Mouse (Mus musculus): ENCODE data around the gene Slc4a11. TPM values are rescaled to one million over a fixed set of nuclear protein-coding genes. Genes with fewer than 3 reads are reported as not detected.
A peak's percentile ranks its signal among the peaks of the same experiment; 100 is the strongest.

The Slc4a11 gene
- polyA plus RNA-seq, 1 experiment from 2014 or later: 0.11 TPM

- ATAC-seq (ENCODE audit: insufficient number of reproducible peaks, insufficient read depth, low FRiP score, low read depth): peak; percentile 95
- Histone ChIP-seq H3K27ac (replicated peaks in 1 of 2; ENCODE audit: control insufficient read depth in 1 of 2, insufficient read depth in 1 of 2, low read depth in 2 of 2, low read length in 2 of 2) (no peak within 1 kb of the TSS), H3K36me3 (ENCODE audit: control insufficient read depth, insufficient read depth, low read length) (no peaks in the 10 kb centered on the region), H3K27me3 (ENCODE audit: control insufficient read depth, insufficient read depth, low read length) (peaks cover 19% of the 10 kb centered on the region), H3K9ac (ENCODE audit: low read length) (peak within 1 kb of the TSS; percentile 80), H3K9me3 (ENCODE audit: control insufficient read depth, low read length) (no peaks in the 10 kb centered on the region), H3K4me1 (ENCODE audit: control insufficient read depth in 2 of 2, insufficient read depth in 2 of 2, low read length in 2 of 2) (peaks cover 3 to 4% of the 10 kb centered on the region in 2 experiments; a peak in 2 of 4 replicates), H3K4me3 (ENCODE audit: control insufficient read depth in 1 of 2, insufficient read depth in 1 of 2, low read depth in 1 of 2, low read length in 2 of 2) (peak within 1 kb of the TSS; percentile 64 to 82), H3K4me2 (ENCODE audit: low read length) (peak within 1 kb of the TSS; percentile 99)
- 3% methylated on average over 39 of the region's 40 CpGs for WGBS
Observed at GRCm38 (mm10) chr2:130642684-130643369, 54.5 kb downstream of the Slc4a11 start, which contains the start of gene Lzts3. Lzts3 (minus strand) TSS chr2:130642803.

- ATAC-seq (ENCODE audit: insufficient number of reproducible peaks, insufficient read depth, low FRiP score, low read depth): peak; percentile 37
- under 1% methylated on average over 14 of the region's 27 CpGs for WGBS
- Histone ChIP-seq H3K9ac (ENCODE audit: low read length) (peak overlapping the region; percentile 80), H3K36me3 (ENCODE audit: control insufficient read depth, insufficient read depth, low read length) (no peaks in the 10 kb centered on the region), H3K4me1 (ENCODE audit: control insufficient read depth in 2 of 2, insufficient read depth in 2 of 2, low read length in 2 of 2) (peaks cover 3 to 4% of the 10 kb centered on the region in 2 experiments; a peak in 2 of 4 replicates), H3K9me3 (ENCODE audit: control insufficient read depth, low read length) (no peaks in the 10 kb centered on the region), H3K4me2 (ENCODE audit: low read length) (peak overlapping the region; percentile 99), H3K27ac (replicated peaks in 1 of 2; ENCODE audit: control insufficient read depth in 1 of 2, insufficient read depth in 1 of 2, low read depth in 2 of 2, low read length in 2 of 2) (no peak overlapping the region), H3K4me3 (ENCODE audit: control insufficient read depth in 1 of 2, insufficient read depth in 1 of 2, low read depth in 1 of 2, low read length in 2 of 2) (peak overlapping the region; percentile 64 to 82), H3K27me3 (ENCODE audit: control insufficient read depth, insufficient read depth, low read length) (peaks cover 25% of the 10 kb centered on the region)
Observed at GRCm38 (mm10) chr2:130642197-130642660, 55.1 kb downstream of the Slc4a11 start.

GRCm38 (mm10) chr2:130641351-130642025 lies 55.8 kb downstream of the Slc4a11 start:
- Histone ChIP-seq H3K4me3 (ENCODE audit: control insufficient read depth in 1 of 2, insufficient read depth in 1 of 2, low read depth in 1 of 2, low read length in 2 of 2) (0 out of 4 replicates have a peak overlapping the region, but pooled peaks of 1 of the 2 experiments have one; percentile 64), H3K27me3 (ENCODE audit: control insufficient read depth, insufficient read depth, low read length) (peaks cover 32% of the 10 kb centered on the region)
- ATAC-seq (ENCODE audit: insufficient number of reproducible peaks, insufficient read depth, low FRiP score, low read depth): no peak

GRCm38 (mm10) chr2:130639276-130639675 lies 58.0 kb downstream of the Slc4a11 start:
- no peak overlapping the region for H3K27ac ChIP-seq (replicated peaks in 1 of 2; ENCODE audit: control insufficient read depth in 1 of 2, insufficient read depth in 1 of 2, low read depth in 2 of 2, low read length in 2 of 2)
- H3K4me2 ChIP-seq (ENCODE audit: low read length): no peak overlapping the region
- H3K4me1 ChIP-seq (ENCODE audit: control insufficient read depth in 2 of 2, insufficient read depth in 2 of 2, low read length in 2 of 2): peaks cover 10 to 23% of the 10 kb centered on the region in 2 experiments; a peak in 3 of 4 replicates
- no peak for ATAC-seq (ENCODE audit: insufficient number of reproducible peaks, insufficient read depth, low FRiP score, low read depth)
- 70% methylated on average over 6 of the region's 6 CpGs for WGBS
- no peak overlapping the region for H3K9ac ChIP-seq (ENCODE audit: low read length)
- H3K4me3 ChIP-seq (ENCODE audit: control insufficient read depth in 1 of 2, insufficient read depth in 1 of 2, low read depth in 1 of 2, low read length in 2 of 2): no peak overlapping the region
- peaks cover 54% of the 10 kb centered on the region for H3K27me3 ChIP-seq (ENCODE audit: control insufficient read depth, insufficient read depth, low read length)
- H3K9me3 ChIP-seq (ENCODE audit: control insufficient read depth, low read length): no peaks in the 10 kb centered on the region
- H3K36me3 ChIP-seq (ENCODE audit: control insufficient read depth, insufficient read depth, low read length): no peaks in the 10 kb centered on the region

More at GRCm38 (mm10) chr2:130641351-130642025, 55.8 kb downstream of the Slc4a11 start:
- no peak overlapping the region for H3K27ac ChIP-seq (replicated peaks in 1 of 2; ENCODE audit: control insufficient read depth in 1 of 2, insufficient read depth in 1 of 2, low read depth in 2 of 2, low read length in 2 of 2)
- peaks cover 3 to 4% of the 10 kb centered on the region in 2 experiments; a peak in 2 of 4 replicates for H3K4me1 ChIP-seq (ENCODE audit: control insufficient read depth in 2 of 2, insufficient read depth in 2 of 2, low read length in 2 of 2)
- WGBS: 64% methylated on average over 6 of the region's 6 CpGs
- H3K9me3 ChIP-seq (ENCODE audit: control insufficient read depth, low read length): no peaks in the 10 kb centered on the region
- no peaks in the 10 kb centered on the region for H3K36me3 ChIP-seq (ENCODE audit: control insufficient read depth, insufficient read depth, low read length)
- H3K9ac ChIP-seq (ENCODE audit: low read length): no peak overlapping the region
- H3K4me2 ChIP-seq (ENCODE audit: low read length): peak overlapping the region; percentile 99; the same call in 1 of the 2 replicates

- Histone ChIP-seq H3K9me3 (ENCODE audit: control insufficient read depth, low read length) (no peaks in the 10 kb centered on the region), H3K36me3 (ENCODE audit: control insufficient read depth, insufficient read depth, low read length) (no peaks in the 10 kb centered on the region), H3K27ac (replicated peaks in 1 of 2; ENCODE audit: control insufficient read depth in 1 of 2, insufficient read depth in 1 of 2, low read depth in 2 of 2, low read length in 2 of 2) (no peak overlapping the region), H3K4me3 (ENCODE audit: control insufficient read depth in 1 of 2, insufficient read depth in 1 of 2, low read depth in 1 of 2, low read length in 2 of 2) (no peak overlapping the region), H3K27me3 (ENCODE audit: control insufficient read depth, insufficient read depth, low read length) (peaks cover 65% of the 10 kb centered on the region), H3K4me1 (ENCODE audit: control insufficient read depth in 2 of 2, insufficient read depth in 2 of 2, low read length in 2 of 2) (peaks cover 10 to 23% of the 10 kb centered on the region in 2 experiments; a peak in 3 of 4 replicates), H3K9ac (ENCODE audit: low read length) (no peak overlapping the region), H3K4me2 (ENCODE audit: low read length) (no peak overlapping the region)
- ATAC-seq (ENCODE audit: insufficient number of reproducible peaks, insufficient read depth, low FRiP score, low read depth): no peak
- WGBS: 28% methylated on average over 16 of the region's 16 CpGs
Observed at GRCm38 (mm10) chr2:130638101-130638611, 59.2 kb downstream of the Slc4a11 start.

- H3K36me3 ChIP-seq (ENCODE audit: control insufficient read depth, insufficient read depth, low read length): no peaks in the 10 kb centered on the region
- 16% methylated on average over 19 of the region's 21 CpGs for WGBS
- no peaks in the 10 kb centered on the region for H3K9me3 ChIP-seq (ENCODE audit: control insufficient read depth, low read length)
- no peak for ATAC-seq (ENCODE audit: insufficient number of reproducible peaks, insufficient read depth, low FRiP score, low read depth)
- peaks cover 7 to 18% of the 10 kb centered on the region in 2 experiments; a peak in 3 of 4 replicates for H3K4me1 ChIP-seq (ENCODE audit: control insufficient read depth in 2 of 2, insufficient read depth in 2 of 2, low read length in 2 of 2)
- H3K27me3 ChIP-seq (ENCODE audit: control insufficient read depth, insufficient read depth, low read length): peaks cover 74% of the 10 kb centered on the region
- peak overlapping the region; percentile 93 for H3K4me2 ChIP-seq (ENCODE audit: low read length)
- peak overlapping the region; percentile 0 to 44; a peak in 1 of 4 replicates for H3K4me3 ChIP-seq (ENCODE audit: control insufficient read depth in 1 of 2, insufficient read depth in 1 of 2, low read depth in 1 of 2, low read length in 2 of 2)
- no peak overlapping the region for H3K27ac ChIP-seq (replicated peaks in 1 of 2; ENCODE audit: control insufficient read depth in 1 of 2, insufficient read depth in 1 of 2, low read depth in 2 of 2, low read length in 2 of 2)
- H3K9ac ChIP-seq (ENCODE audit: low read length): peak overlapping the region; percentile 23; the same call in 1 of the 2 replicates
Observed at GRCm38 (mm10) chr2:130635847-130636246, 61.5 kb downstream of the Slc4a11 start.

GRCm38 (mm10) chr2:130634739-130635411 lies 62.4 kb downstream of the Slc4a11 start:
- Histone ChIP-seq H3K27ac (replicated peaks in 1 of 2; ENCODE audit: control insufficient read depth in 1 of 2, insufficient read depth in 1 of 2, low read depth in 2 of 2, low read length in 2 of 2) (no peak overlapping the region), H3K9ac (ENCODE audit: low read length) (peak overlapping the region; percentile 67), H3K4me3 (ENCODE audit: control insufficient read depth in 1 of 2, insufficient read depth in 1 of 2, low read depth in 1 of 2, low read length in 2 of 2) (peak overlapping the region; percentile 40 to 44), H3K27me3 (ENCODE audit: control insufficient read depth, insufficient read depth, low read length) (peaks cover 70% of the 10 kb centered on the region), H3K4me2 (ENCODE audit: low read length) (peak overlapping the region; percentile 93), H3K9me3 (ENCODE audit: control insufficient read depth, low read length) (no peaks in the 10 kb centered on the region), H3K4me1 (ENCODE audit: control insufficient read depth in 2 of 2, insufficient read depth in 2 of 2, low read length in 2 of 2) (peaks cover 7 to 18% of the 10 kb centered on the region in 2 experiments; a peak in 3 of 4 replicates), H3K36me3 (ENCODE audit: control insufficient read depth, insufficient read depth, low read length) (no peaks in the 10 kb centered on the region)
- WGBS: 2% methylated on average over 38 of the region's 38 CpGs
- no peak for ATAC-seq (ENCODE audit: insufficient number of reproducible peaks, insufficient read depth, low FRiP score, low read depth)

Measured in heart, embryonic 14.5 days (tissue).